Mouse (Mus musculus) limb, embryonic 14.5 days (tissue): ENCODE data around the gene Iqsec1. TPM values are rescaled to one million over a fixed set of nuclear protein-coding genes. Genes with fewer than 3 reads are reported as not detected.

Source experiments
- ATAC-seq: fragments of 200-750 bp; cut with Nextera tagmentation; 2 replicates; pipeline ENCODE4 v1.8.0; 2017; ENCODE audit warnings: low read depth, moderate number of reproducible peaks, moderate TSS enrichment; ENCODE audit not compliant: low FRiP score
- DNase-seq: peaks from one replicate; pipeline ENCODE4 v3.0.0-alpha.2; 2015; ENCODE audit warnings: low spot score
- H3K27ac ChIP-seq: fragments of 300-500 bp; sonication (generic); replicated peaks from 2 replicates; pipeline ENCODE4 v1.5.1; 2014; ENCODE audit warnings: low read depth, mild to moderate bottlenecking, low read length, moderate library complexity, mixed read lengths
- H3K27me3 ChIP-seq: fragments of 300-500 bp; sonication (generic); 2 replicates; pipeline ENCODE4 v1.6.1; 2014; ENCODE audit warnings: low read length, mixed read lengths; ENCODE audit not compliant: control insufficient read depth, insufficient read depth
- H3K36me3 ChIP-seq: fragments of 300-500 bp; sonication (generic); 2 replicates; pipeline ENCODE4 v1.6.1; 2014; ENCODE audit warnings: mild to moderate bottlenecking, low read length, moderate library complexity, mixed read lengths; ENCODE audit not compliant: control insufficient read depth, insufficient read depth
- H3K4me1 ChIP-seq: fragments of 300-500 bp; sonication (generic); 2 replicates; pipeline ENCODE4 v1.6.1; 2014; ENCODE audit warnings: antibody characterized with exemption, low read length, mixed read lengths; ENCODE audit not compliant: control insufficient read depth, insufficient read depth
- H3K4me2 ChIP-seq: fragments of 300-500 bp; sonication (generic); replicated peaks from 2 replicates; pipeline ENCODE4 v1.6.1; 2014; ENCODE audit warnings: low read depth, mild to moderate bottlenecking, low read length, moderate library complexity; ENCODE audit not compliant: severe bottlenecking
- H3K4me3 ChIP-seq: fragments of 300-500 bp; sonication (generic); replicated peaks from 2 replicates; pipeline ENCODE4 v1.5.1; 2014; ENCODE audit warnings: low read length
- H3K9ac ChIP-seq: fragments of 300-500 bp; sonication (generic); 2 replicates; pipeline ENCODE4 v1.6.1; 2014; ENCODE audit warnings: mild to moderate bottlenecking, low read depth, low read length, moderate library complexity; ENCODE audit not compliant: severe bottlenecking
- H3K9me3 ChIP-seq: fragments of 300-500 bp; sonication (generic); 2 replicates; pipeline ENCODE4 v1.6.1; 2016; ENCODE audit warnings: low read length; ENCODE audit not compliant: control insufficient read depth
- POLR2A ChIP-seq: fragments of 200-500 bp; IDR thresholded peaks from 2 replicates; pipeline ENCODE4 v1.8.0; 2012; ENCODE audit warnings: inconsistent platforms, mild to moderate bottlenecking, moderate library complexity, borderline replicate concordance; ENCODE audit not compliant: insufficient read depth, insufficient read length; ENCODE audit errors: extremely low read depth
- WGBS: fragments of 180-500 bp; shearing (Covaris S2); extraction: QIAGEN DNeasy Blood & Tissue Kit; methylation state at CpG from one replicate; pipeline ENCODE4 v1.1.7; 2014; 5-methylcytosine and 5-hydroxymethylcytosine counted together
- polyA plus RNA-seq, 2 experiments: library from polyadenylated mRNA; depleted of rRNA in 1 of 2; stranded (reverse) in 1 of 2; unstranded in 1 of 2; fragments of >200 nt; fragmentation: Nextera tagmentation in 1 of 2; extraction: Ambion mirVana in 1 of 2; gene quantifications; 2 replicates each; pipeline versions ENCODE4 v1.2.1 to v1.2.3; 2012 to 2014

Iqsec1 gene
- polyA plus RNA-seq, 2 experiments = 17.3 to 58.2 TPM

DNA sequence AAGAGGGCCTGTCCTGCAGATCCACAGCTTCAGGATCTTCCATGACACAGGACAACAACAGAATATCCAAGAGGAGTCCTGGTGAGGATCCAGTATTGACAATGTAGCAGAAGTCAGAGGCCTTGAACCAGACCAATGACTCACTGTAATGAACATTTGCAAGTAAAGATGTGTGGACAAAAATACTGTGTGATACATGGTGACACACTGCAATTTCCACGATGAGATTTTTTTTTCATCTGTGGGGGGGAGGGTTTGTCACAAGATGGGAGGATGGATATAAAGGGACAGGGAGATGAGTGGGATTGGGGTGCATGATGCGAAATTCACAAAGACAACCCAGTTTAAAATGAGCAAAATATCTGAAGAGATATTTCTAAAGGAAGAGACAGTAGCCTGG lies 7.7 kb upstream of the Iqsec1 start:
- 94% methylated on average over 2 of the region's 2 CpGs for WGBS
- no peaks in the 10 kb centered on the region for H3K36me3 ChIP-seq
- no peaks in the 10 kb centered on the region for H3K9me3 ChIP-seq

DNA sequence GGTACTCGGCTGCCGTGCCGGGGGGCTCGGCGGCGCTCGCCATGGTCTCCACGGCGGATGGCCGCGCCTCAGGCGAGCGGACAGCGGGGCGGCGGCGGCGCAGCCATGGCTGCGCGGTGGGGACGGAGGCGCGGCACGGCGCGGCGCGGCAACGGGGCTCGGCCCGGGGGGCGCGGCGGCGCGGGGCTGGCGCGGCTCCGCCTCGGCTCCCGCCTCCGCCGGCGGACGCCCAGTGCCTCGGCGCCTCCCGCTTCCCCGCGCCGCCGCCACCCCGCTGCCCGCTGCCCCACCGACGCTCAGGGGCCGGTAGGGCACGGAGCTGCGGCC lies 223 bp downstream of the Iqsec1 start:
- ATAC-seq = peak; percentile 38
- Histone ChIP-seq H3K9me3 (peaks cover 3% of the 10 kb centered on the region; the same call in 1 of the 2 replicates), H3K4me3 (peak overlapping the region; percentile 67), H3K27me3 (no peaks in the 10 kb centered on the region), H3K4me1 (peaks cover 3% of the 10 kb centered on the region; the same call in 1 of the 2 replicates), H3K4me2 (peak overlapping the region; percentile 99), H3K27ac (peak overlapping the region; percentile 48; the same call in 1 of the 2 replicates), H3K36me3 (no peaks in the 10 kb centered on the region), H3K9ac (peak overlapping the region; percentile 69)
- WGBS = 0% methylated on average over 1 of the region's 59 CpGs
- TF ChIP-seq POLR2A = no peak
- no peak for DNase-seq

More for the DNA sequence above, 7.7 kb upstream of the Iqsec1 start:
- Histone ChIP-seq H3K4me2 (no peak overlapping the region), H3K27ac (no peak overlapping the region), H3K4me1 (peaks cover 3% of the 10 kb centered on the region), H3K4me3 (no peak overlapping the region), H3K9ac (no peak overlapping the region), H3K27me3 (no peaks in the 10 kb centered on the region)
- ATAC-seq (no peak), DNase-seq (no peak)
- no peak for TF ChIP-seq POLR2A

GRCm38 (mm10) chr6:90987561-90988298 lies 755 bp downstream of the Iqsec1 start:
- Histone ChIP-seq H3K36me3 (no peaks in the 10 kb centered on the region), H3K4me2 (peak overlapping the region; percentile 99), H3K9ac (peak overlapping the region; percentile 69), H3K27me3 (no peaks in the 10 kb centered on the region), H3K27ac (peak overlapping the region; percentile 48; the same call in 1 of the 2 replicates), H3K4me3 (peak overlapping the region; percentile 67), H3K4me1 (peaks cover 3% of the 10 kb centered on the region; the same call in 1 of the 2 replicates), H3K9me3 (peaks cover 3% of the 10 kb centered on the region; the same call in 1 of the 2 replicates)
- under 1% methylated on average over 48 of the region's 76 CpGs for WGBS
- ATAC-seq = no peak
- no peak for TF ChIP-seq POLR2A
- no peak for DNase-seq

DNA sequence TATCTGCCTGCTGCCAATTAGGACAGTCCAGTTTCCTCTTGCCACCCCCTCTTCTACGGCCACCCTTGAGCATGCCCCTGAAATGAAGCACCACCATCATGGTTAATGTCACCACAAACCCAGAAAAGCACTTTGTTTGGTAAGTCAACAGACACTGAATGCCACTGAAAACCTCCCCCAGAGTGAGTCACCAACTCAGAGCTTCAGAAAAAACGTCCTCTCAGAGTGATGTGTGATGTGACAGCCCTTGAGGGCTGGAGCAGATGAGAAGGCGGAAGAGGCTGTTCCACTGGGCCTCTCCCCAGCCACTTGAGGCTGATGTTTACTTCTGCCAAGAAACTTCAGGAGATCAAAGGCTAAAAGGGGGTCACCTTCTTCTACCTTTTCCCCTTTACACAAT lies 4.4 kb downstream of the Iqsec1 start:
- no peaks in the 10 kb centered on the region for H3K36me3 ChIP-seq
- WGBS = 46% methylated on average over 3 of the region's 3 CpGs
- ATAC-seq (no peak), DNase-seq (no peak)
- H3K4me1 ChIP-seq = peaks cover 3% of the 10 kb centered on the region; the same call in 1 of the 2 replicates
- no peaks in the 10 kb centered on the region for H3K27me3 ChIP-seq
- no peak overlapping the region for H3K27ac ChIP-seq
- no peaks in the 10 kb centered on the region for H3K9me3 ChIP-seq
- H3K4me3 ChIP-seq = no peak overlapping the region
- TF ChIP-seq POLR2A = no peak
- no peak overlapping the region for H3K9ac ChIP-seq
- H3K4me2 ChIP-seq = no peak overlapping the region

GRCm38 (mm10) chr6:90974279-90974678 lies 14.2 kb downstream of the Iqsec1 start:
- ATAC-seq (no peak), DNase-seq (no peak)
- no peak overlapping the region for H3K9ac ChIP-seq
- 89% methylated on average over 2 of the region's 2 CpGs for WGBS
- no peak overlapping the region for H3K27ac ChIP-seq
- no peak for TF ChIP-seq POLR2A
- H3K4me1 ChIP-seq = 0 out of 2 replicates have a peak, but pooled peaks cover 3% of the 10 kb centered on the region
- H3K4me2 ChIP-seq = no peak overlapping the region
- H3K9me3 ChIP-seq = no peaks in the 10 kb centered on the region
- no peaks in the 10 kb centered on the region for H3K36me3 ChIP-seq
- no peaks in the 10 kb centered on the region for H3K27me3 ChIP-seq
- H3K4me3 ChIP-seq = no peak overlapping the region
